Mouse (Mus musculus) liver, postnatal 0 days (tissue): ENCODE measurements around the gene Clpsl2.

Experiments used
- CTCF ChIP-seq: sonication (generic); IDR thresholded peaks from 2 replicates; pipeline ENCODE4 v1.5.1; 2016; ENCODE audit warnings: antibody characterized with exemption, low read depth
- EP300 ChIP-seq: IDR thresholded peaks from 2 replicates; pipeline ENCODE4 v1.6.1; 2016; ENCODE audit warnings: antibody characterized with exemption, low read depth, mild to moderate bottlenecking

DNA sequence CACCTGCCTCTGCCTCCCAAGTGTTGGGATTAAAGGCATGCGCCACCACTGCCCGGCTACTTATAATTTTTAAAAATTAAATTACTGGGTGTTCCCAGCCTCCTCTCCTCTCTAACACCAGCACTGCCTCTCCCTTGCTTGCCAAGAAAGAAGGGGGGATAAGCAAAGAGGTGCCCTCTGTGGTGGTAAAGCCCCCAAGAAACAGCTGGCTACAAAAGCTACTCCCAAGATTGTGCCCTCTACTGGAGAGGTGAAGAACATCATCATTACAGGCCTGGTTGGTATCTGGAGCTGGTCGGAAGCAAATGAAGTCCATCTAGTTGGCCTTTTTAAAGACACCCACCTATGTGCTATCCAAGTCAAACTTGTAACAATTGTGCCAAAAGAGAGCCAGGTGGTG is 29.4 kb upstream of the Clpsl2 start:
- TF ChIP-seq CTCF (peak; percentile 68), EP300 (no peak)
